Mouse (Mus musculus): ENCODE data around the gene Nr5a2. TPM values are rescaled to one million over a fixed set of nuclear protein-coding genes. Genes with fewer than 3 reads are reported as not detected.

Gene Nr5a2
- polyA plus RNA-seq, 1 experiment from 2014 or later: 2.0 TPM

GRCm38 (mm10) chr1:136848791-136849190 is 111.5 kb downstream of the Nr5a2 start:
- Histone ChIP-seq H3K4me2 (ENCODE audit: low read depth, low read length) (no peak overlapping the region), H3K27me3 (ENCODE audit: control insufficient read depth, insufficient read depth, low read length) (no peaks in the 10 kb centered on the region), H3K27ac (replicated peaks; ENCODE audit: low read depth, low read length) (no peak overlapping the region), H3K4me1 (ENCODE audit: control insufficient read depth, insufficient read depth, low read length) (no peaks in the 10 kb centered on the region), H3K4me3 (ENCODE audit: low read depth, low read length) (no peak overlapping the region), H3K9me3 (replicated peaks; ENCODE audit: control insufficient read depth, low read length) (no peaks in the 10 kb centered on the region), H3K36me3 (replicated peaks; ENCODE audit: control insufficient read depth, insufficient read depth, low read depth, low read length) (no peaks in the 10 kb centered on the region), H3K9ac (replicated peaks; ENCODE audit: low read length) (no peak overlapping the region)
- no peak for DNase-seq (ENCODE audit: low spot score)
- ATAC-seq (replicated peaks; ENCODE audit: insufficient number of reproducible peaks, low FRiP score, low TSS enrichment, low read depth): no peak
- WGBS: 88% methylated on average over 6 of the region's 6 CpGs

DNA sequence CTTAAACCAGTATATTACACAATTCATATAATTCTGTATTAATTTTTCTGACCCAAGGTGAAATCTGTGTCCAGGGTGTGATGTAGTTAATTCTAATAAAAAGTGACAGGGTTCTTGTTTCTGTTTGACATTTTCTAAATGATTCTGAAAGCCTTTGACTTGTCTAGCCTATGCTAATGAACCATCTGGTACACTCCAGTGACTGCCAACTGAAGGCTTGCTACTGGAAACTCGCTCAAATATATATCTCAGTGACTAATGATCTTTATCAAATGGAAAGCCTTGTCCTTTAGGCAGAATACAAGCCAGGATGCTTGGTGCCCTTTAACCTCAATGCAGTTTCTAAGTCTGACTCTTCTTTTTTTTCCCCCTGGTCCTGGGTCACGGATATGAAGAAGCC is 114.2 kb downstream of the Nr5a2 start:
- ATAC-seq (replicated peaks; ENCODE audit: insufficient number of reproducible peaks, low FRiP score, low TSS enrichment, low read depth) (no peak), DNase-seq (ENCODE audit: low spot score) (no peak)
- Histone ChIP-seq H3K36me3 (replicated peaks; ENCODE audit: control insufficient read depth, insufficient read depth, low read depth, low read length) (no peaks in the 10 kb centered on the region), H3K4me3 (ENCODE audit: low read depth, low read length) (no peak overlapping the region), H3K4me2 (ENCODE audit: low read depth, low read length) (no peak overlapping the region), H3K27ac (replicated peaks; ENCODE audit: low read depth, low read length) (no peak overlapping the region), H3K4me1 (ENCODE audit: control insufficient read depth, insufficient read depth, low read length) (no peaks in the 10 kb centered on the region), H3K27me3 (ENCODE audit: control insufficient read depth, insufficient read depth, low read length) (no peaks in the 10 kb centered on the region), H3K9ac (replicated peaks; ENCODE audit: low read length) (no peak overlapping the region), H3K9me3 (replicated peaks; ENCODE audit: control insufficient read depth, low read length) (no peaks in the 10 kb centered on the region)
- 56% methylated on average over 2 of the region's 2 CpGs for WGBS

DNA sequence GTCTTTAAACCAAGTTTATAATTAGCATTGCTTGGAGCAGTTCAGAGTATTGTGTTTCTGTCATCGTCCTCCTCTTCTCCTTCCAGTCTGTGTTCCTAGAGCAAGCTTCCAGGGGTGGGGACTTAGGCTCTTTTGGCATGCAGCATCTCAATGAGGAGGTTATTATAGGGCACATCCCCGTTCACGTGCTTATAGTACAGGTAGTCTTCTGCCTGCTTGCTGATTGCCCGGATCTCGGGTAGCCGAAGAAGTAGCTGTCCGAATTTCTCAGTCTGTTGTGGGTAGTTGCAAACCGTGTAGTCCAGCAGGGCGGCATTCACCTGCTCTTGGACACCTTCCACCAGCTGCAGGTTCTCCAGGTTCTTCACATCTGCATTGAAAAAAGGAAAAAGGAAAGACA is 114.9 kb downstream of the Nr5a2 start:
- Histone ChIP-seq H3K4me1 (ENCODE audit: control insufficient read depth, insufficient read depth, low read length) (no peaks in the 10 kb centered on the region), H3K4me3 (ENCODE audit: low read depth, low read length) (no peak overlapping the region), H3K27me3 (ENCODE audit: control insufficient read depth, insufficient read depth, low read length) (no peaks in the 10 kb centered on the region), H3K27ac (replicated peaks; ENCODE audit: low read depth, low read length) (no peak overlapping the region), H3K9me3 (replicated peaks; ENCODE audit: control insufficient read depth, low read length) (no peaks in the 10 kb centered on the region), H3K36me3 (replicated peaks; ENCODE audit: control insufficient read depth, insufficient read depth, low read depth, low read length) (no peaks in the 10 kb centered on the region), H3K9ac (replicated peaks; ENCODE audit: low read length) (no peak overlapping the region), H3K4me2 (ENCODE audit: low read depth, low read length) (no peak overlapping the region)
- ATAC-seq (replicated peaks; ENCODE audit: insufficient number of reproducible peaks, low FRiP score, low TSS enrichment, low read depth) (no peak), DNase-seq (ENCODE audit: low spot score) (no peak)
- WGBS: 83% methylated on average over 9 of the region's 9 CpGs

DNA sequence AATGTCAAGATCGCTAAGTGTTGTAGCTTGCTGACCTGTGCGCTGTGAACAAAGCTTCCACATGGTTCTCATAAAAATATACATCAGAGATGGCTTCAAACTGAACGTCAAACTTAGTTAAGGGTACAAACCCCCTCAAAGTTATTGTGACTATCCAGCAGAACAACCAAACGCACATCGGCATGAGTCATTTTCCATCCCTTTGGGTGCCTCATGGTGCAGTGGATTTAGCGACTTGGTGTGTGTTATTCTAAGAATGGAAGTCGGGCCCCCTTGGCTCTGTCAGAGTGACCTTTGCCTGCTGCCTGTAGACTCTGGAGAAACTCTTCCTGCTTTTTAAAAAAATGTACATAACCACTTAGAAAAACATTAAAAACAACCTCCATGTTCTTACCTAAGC is 119.7 kb downstream of the Nr5a2 start:
- no peaks in the 10 kb centered on the region for H3K9me3 ChIP-seq (replicated peaks; ENCODE audit: control insufficient read depth, low read length)

DNA sequence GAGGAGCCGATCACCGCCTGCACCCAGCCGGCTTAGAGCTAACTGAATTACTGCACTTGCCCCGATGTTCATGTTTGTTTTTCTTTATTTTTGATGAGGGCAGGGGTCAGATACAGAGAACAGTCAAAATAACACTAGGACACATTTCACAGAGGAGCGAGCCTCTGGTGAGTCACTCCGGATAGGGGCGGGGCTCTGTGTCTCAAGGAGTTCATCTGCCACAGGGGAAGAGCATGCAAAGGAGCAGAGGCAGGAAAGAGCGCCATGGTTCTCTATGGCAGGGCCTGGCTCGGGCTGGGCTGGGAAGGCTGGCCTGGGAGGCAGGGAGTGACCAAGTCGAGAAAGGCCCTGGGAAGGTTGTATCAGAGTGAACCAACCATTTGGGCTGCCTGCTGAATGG is 121.0 kb downstream of the Nr5a2 start:
- Histone ChIP-seq H3K4me3 (ENCODE audit: low read depth, low read length) (no peak overlapping the region), H3K36me3 (replicated peaks; ENCODE audit: control insufficient read depth, insufficient read depth, low read depth, low read length) (no peaks in the 10 kb centered on the region), H3K9ac (replicated peaks; ENCODE audit: low read length) (no peak overlapping the region), H3K4me1 (ENCODE audit: control insufficient read depth, insufficient read depth, low read length) (no peaks in the 10 kb centered on the region), H3K4me2 (ENCODE audit: low read depth, low read length) (no peak overlapping the region), H3K27me3 (ENCODE audit: control insufficient read depth, insufficient read depth, low read length) (no peaks in the 10 kb centered on the region), H3K9me3 (replicated peaks; ENCODE audit: control insufficient read depth, low read length) (no peaks in the 10 kb centered on the region), H3K27ac (replicated peaks; ENCODE audit: low read depth, low read length) (no peak overlapping the region)
- peak; percentile 71; the same call in 1 of the 2 replicates for ATAC-seq (replicated peaks; ENCODE audit: insufficient number of reproducible peaks, low FRiP score, low TSS enrichment, low read depth)
- WGBS: 51% methylated on average over 10 of the region's 10 CpGs
- peak; percentile 46 for DNase-seq (ENCODE audit: low spot score)

More for the DNA sequence above, 119.7 kb downstream of the Nr5a2 start:
- H3K27me3 ChIP-seq (ENCODE audit: control insufficient read depth, insufficient read depth, low read length): no peaks in the 10 kb centered on the region
- DNase-seq (ENCODE audit: low spot score) (peak; percentile 68), ATAC-seq (replicated peaks; ENCODE audit: insufficient number of reproducible peaks, low FRiP score, low TSS enrichment, low read depth) (peak; percentile 51)
- H3K36me3 ChIP-seq (replicated peaks; ENCODE audit: control insufficient read depth, insufficient read depth, low read depth, low read length): no peaks in the 10 kb centered on the region
- no peak overlapping the region for H3K4me3 ChIP-seq (ENCODE audit: low read depth, low read length)
- H3K27ac ChIP-seq (replicated peaks; ENCODE audit: low read depth, low read length): no peak overlapping the region
- no peaks in the 10 kb centered on the region for H3K4me1 ChIP-seq (ENCODE audit: control insufficient read depth, insufficient read depth, low read length)
- WGBS: 39% methylated on average over 7 of the region's 7 CpGs
- H3K4me2 ChIP-seq (ENCODE audit: low read depth, low read length): no peak overlapping the region
- no peak overlapping the region for H3K9ac ChIP-seq (replicated peaks; ENCODE audit: low read length)

GRCm38 (mm10) chr1:136832305-136833152 is 127.7 kb downstream of the Nr5a2 start:
- ATAC-seq (replicated peaks; ENCODE audit: insufficient number of reproducible peaks, low FRiP score, low TSS enrichment, low read depth): peak; percentile 56
- 55% methylated on average over 12 of the region's 12 CpGs for WGBS

DNA sequence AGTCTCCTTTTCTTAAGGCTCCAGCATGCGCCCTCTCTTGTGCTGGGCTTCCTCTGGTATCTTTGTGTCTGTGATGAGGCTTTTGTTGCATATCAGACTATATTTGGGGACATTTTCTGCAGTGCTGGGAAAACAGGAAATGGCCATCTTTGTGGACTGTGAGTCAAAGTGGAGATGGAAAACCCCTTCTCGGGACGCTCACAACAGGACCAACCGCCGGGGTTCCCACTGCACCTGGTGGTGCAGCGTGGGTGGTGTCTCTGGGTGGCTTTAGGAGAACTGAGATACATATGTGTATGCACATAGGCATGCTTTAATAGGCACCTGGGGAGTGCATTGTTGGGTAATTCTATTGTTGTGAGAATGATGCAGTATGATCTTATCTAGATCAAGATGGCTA is 129.3 kb downstream of the Nr5a2 start:
- Histone ChIP-seq H3K4me2 (ENCODE audit: low read depth, low read length) (no peak overlapping the region), H3K9me3 (replicated peaks; ENCODE audit: control insufficient read depth, low read length) (no peaks in the 10 kb centered on the region), H3K9ac (replicated peaks; ENCODE audit: low read length) (no peak overlapping the region), H3K27ac (replicated peaks; ENCODE audit: low read depth, low read length) (no peak overlapping the region), H3K4me3 (ENCODE audit: low read depth, low read length) (no peak overlapping the region), H3K36me3 (replicated peaks; ENCODE audit: control insufficient read depth, insufficient read depth, low read depth, low read length) (no peaks in the 10 kb centered on the region), H3K4me1 (ENCODE audit: control insufficient read depth, insufficient read depth, low read length) (no peaks in the 10 kb centered on the region; the same call in 1 of the 2 replicates), H3K27me3 (ENCODE audit: control insufficient read depth, insufficient read depth, low read length) (no peaks in the 10 kb centered on the region)
- DNase-seq (ENCODE audit: low spot score): no peak
- 84% methylated on average over 6 of the region's 6 CpGs for WGBS
- ATAC-seq (replicated peaks; ENCODE audit: insufficient number of reproducible peaks, low FRiP score, low TSS enrichment, low read depth): no peak

More at GRCm38 (mm10) chr1:136832305-136833152, 127.7 kb downstream of the Nr5a2 start:
- Histone ChIP-seq H3K27ac (replicated peaks; ENCODE audit: low read depth, low read length) (no peak overlapping the region), H3K9ac (replicated peaks; ENCODE audit: low read length) (no peak overlapping the region), H3K4me1 (ENCODE audit: control insufficient read depth, insufficient read depth, low read length) (no peaks in the 10 kb centered on the region; the same call in 1 of the 2 replicates), H3K27me3 (ENCODE audit: control insufficient read depth, insufficient read depth, low read length) (no peaks in the 10 kb centered on the region), H3K9me3 (replicated peaks; ENCODE audit: control insufficient read depth, low read length) (no peaks in the 10 kb centered on the region), H3K4me2 (ENCODE audit: low read depth, low read length) (no peak overlapping the region), H3K4me3 (ENCODE audit: low read depth, low read length) (no peak overlapping the region), H3K36me3 (replicated peaks; ENCODE audit: control insufficient read depth, insufficient read depth, low read depth, low read length) (no peaks in the 10 kb centered on the region)
- DNase-seq (ENCODE audit: low spot score): peak; percentile 32

DNA sequence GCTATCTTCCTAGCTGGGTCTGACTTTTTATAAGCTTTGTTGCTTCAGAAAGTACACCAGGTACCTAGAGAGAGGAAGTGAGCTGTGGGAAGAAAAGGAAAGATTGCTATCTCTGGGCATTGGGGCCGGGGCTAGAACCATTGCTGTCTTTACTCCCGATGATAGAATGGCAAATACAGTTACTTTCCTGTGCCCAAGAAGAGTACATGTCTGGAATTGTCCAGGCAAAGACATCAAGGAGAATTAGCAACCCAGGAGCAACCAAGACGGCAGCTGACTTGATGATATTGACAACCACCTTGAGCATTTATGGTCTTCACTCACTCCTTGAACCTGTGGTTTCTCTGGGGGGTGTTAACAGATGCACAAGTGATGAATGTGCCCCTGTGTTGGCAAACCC is 130.3 kb downstream of the Nr5a2 start:
- DNase-seq (ENCODE audit: low spot score): no peak
- Histone ChIP-seq H3K9ac (replicated peaks; ENCODE audit: low read length) (no peak overlapping the region), H3K4me2 (ENCODE audit: low read depth, low read length) (no peak overlapping the region), H3K4me3 (ENCODE audit: low read depth, low read length) (no peak overlapping the region), H3K27me3 (ENCODE audit: control insufficient read depth, insufficient read depth, low read length) (no peaks in the 10 kb centered on the region), H3K27ac (replicated peaks; ENCODE audit: low read depth, low read length) (no peak overlapping the region), H3K36me3 (replicated peaks; ENCODE audit: control insufficient read depth, insufficient read depth, low read depth, low read length) (no peaks in the 10 kb centered on the region), H3K4me1 (ENCODE audit: control insufficient read depth, insufficient read depth, low read length) (no peaks in the 10 kb centered on the region; the same call in 1 of the 2 replicates), H3K9me3 (replicated peaks; ENCODE audit: control insufficient read depth, low read length) (no peaks in the 10 kb centered on the region)
- 96% methylated on average over 3 of the region's 3 CpGs for WGBS
- ATAC-seq (replicated peaks; ENCODE audit: insufficient number of reproducible peaks, low FRiP score, low TSS enrichment, low read depth): no peak
